Mouse (Mus musculus): ENCODE measurements at regions not wholly inside any gene's neighbourhood (a gene's known extent, or its start where the extent isn't known, plus 50 kb on each side); places are given as distances from the start of the nearest gene placed in this dataset.
A peak's percentile ranks its signal among the peaks of the same experiment; 100 is the strongest.

DNA sequence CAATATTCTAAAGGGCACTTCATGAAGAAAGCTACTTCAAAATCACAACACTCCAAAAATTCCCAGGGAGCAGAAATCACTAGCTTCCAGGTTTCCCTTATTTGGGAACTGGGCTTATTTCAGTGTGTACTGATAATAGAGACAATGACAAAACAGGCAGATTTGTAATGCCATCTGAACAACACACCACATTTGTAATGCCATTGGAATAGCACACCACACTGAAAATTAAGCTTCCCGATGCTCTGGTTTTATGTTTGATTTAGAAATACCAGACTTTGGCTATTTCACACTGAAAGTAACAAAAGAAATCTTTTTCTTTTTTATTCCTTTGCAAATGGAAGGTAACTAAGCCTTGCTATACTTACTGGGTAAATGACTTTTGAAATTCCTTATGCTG lies 343.5 kb upstream of the Cdh20 start:
- H3K27ac ChIP-seq (replicated peaks) = no peak overlapping the region
- H3K36me3 ChIP-seq = no peaks in the 10 kb centered on the region
- H3K9ac ChIP-seq (replicated peaks) = no peak overlapping the region
- ATAC-seq (ENCODE audit: low FRiP score) = no peak
- H3K4me2 ChIP-seq = no peak overlapping the region
- H3K4me1 ChIP-seq = no peaks in the 10 kb centered on the region
- H3K9me3 ChIP-seq (replicated peaks) = no peaks in the 10 kb centered on the region
- 42% methylated on average over 1 of the region's 1 CpGs for WGBS
- H3K27me3 ChIP-seq (replicated peaks) = no peaks in the 10 kb centered on the region
- no peak overlapping the region for H3K4me3 ChIP-seq (replicated peaks)

GRCm38 (mm10) chr1:104425307-104425706 lies 343.0 kb upstream of the Cdh20 start:
- ATAC-seq (ENCODE audit: low FRiP score) = peak; percentile 88
- no peak overlapping the region for H3K4me3 ChIP-seq (replicated peaks)
- H3K36me3 ChIP-seq = no peaks in the 10 kb centered on the region
- no peaks in the 10 kb centered on the region for H3K27me3 ChIP-seq (replicated peaks)
- H3K9me3 ChIP-seq (replicated peaks) = no peaks in the 10 kb centered on the region
- H3K4me2 ChIP-seq = no peak overlapping the region
- no peak overlapping the region for H3K27ac ChIP-seq (replicated peaks)
- WGBS = 34% methylated on average over 1 of the region's 1 CpGs
- no peak overlapping the region for H3K9ac ChIP-seq (replicated peaks)
- no peaks in the 10 kb centered on the region for H3K4me1 ChIP-seq

DNA sequence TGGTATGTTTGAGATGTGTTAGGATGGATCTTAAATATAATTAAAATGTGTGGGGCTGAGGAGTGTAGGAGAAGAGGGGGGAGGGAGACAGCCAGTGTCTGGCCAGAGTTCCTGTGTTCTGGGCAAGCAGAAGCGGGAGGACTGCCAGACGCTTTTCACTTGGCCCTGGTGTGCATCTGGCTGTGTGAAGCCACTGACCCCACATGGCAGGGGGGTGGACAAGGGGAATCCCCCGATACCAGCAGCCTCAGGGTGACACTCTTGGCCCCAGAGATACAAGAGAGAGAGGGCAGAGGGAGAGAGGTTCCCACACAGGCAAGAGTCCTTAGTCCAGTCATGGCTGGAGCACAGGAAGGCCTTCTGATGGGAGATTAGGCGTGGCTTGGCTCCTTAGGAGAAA lies 318.7 kb upstream of the Cdh20 start:
- Histone ChIP-seq H3K27me3 (replicated peaks) (no peaks in the 10 kb centered on the region), H3K9me3 (replicated peaks) (no peaks in the 10 kb centered on the region), H3K4me1 (no peaks in the 10 kb centered on the region), H3K27ac (replicated peaks) (no peak overlapping the region), H3K36me3 (no peaks in the 10 kb centered on the region), H3K9ac (replicated peaks) (no peak overlapping the region), H3K4me3 (replicated peaks) (no peak overlapping the region), H3K4me2 (no peak overlapping the region)
- 81% methylated on average over 4 of the region's 4 CpGs for WGBS
- ATAC-seq (ENCODE audit: low FRiP score) = no peak

DNA sequence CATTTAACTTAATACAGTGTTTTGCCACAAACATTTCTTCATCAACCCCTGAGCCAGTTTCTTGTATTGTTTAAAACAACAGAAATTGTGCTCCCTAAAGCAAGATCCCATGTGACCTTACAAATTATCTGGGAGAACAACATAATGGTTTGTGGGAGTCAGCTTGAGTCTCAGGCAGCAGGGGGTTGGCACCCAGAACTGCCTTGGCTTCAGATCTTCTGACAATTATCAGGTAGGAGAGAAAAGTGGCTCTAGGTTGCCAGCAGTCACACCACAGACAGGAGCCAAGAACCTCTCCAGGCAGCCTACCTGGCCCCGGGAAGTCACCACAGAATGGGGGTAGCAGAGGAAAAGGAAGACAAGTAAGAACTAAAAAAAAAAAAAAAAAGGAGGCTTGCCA lies 299.8 kb upstream of the Cdh20 start:
- H3K9me3 ChIP-seq (replicated peaks) = no peaks in the 10 kb centered on the region
- ATAC-seq (ENCODE audit: low FRiP score) = no peak
- WGBS = 83% methylated on average over 1 of the region's 1 CpGs
- no peaks in the 10 kb centered on the region for H3K27me3 ChIP-seq (replicated peaks)
- no peak overlapping the region for H3K27ac ChIP-seq (replicated peaks)
- H3K4me1 ChIP-seq = no peaks in the 10 kb centered on the region
- H3K36me3 ChIP-seq = no peaks in the 10 kb centered on the region
- H3K4me3 ChIP-seq (replicated peaks) = no peak overlapping the region
- H3K4me2 ChIP-seq = no peak overlapping the region
- H3K9ac ChIP-seq (replicated peaks) = no peak overlapping the region

DNA sequence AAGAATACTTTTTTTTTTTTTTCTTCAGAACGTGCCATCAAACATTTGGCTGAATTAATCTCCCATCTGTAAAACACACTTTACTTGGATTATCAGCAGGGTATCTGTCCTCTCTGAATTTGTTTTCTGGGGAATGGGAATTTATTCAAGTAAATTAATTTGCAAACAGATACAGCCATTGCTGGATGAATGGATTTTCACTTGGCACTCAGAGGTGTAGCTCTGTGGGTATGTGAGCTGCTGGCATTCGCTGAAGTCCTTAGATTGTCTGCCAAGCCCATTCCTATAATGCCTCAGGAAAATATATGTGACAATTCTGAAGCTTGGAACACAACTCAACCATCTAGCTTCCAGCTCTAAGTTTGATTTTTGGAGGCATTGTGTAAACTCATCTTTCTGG lies 288.6 kb upstream of the Cdh20 start:
- H3K27ac ChIP-seq (replicated peaks) = no peak overlapping the region
- H3K4me3 ChIP-seq (replicated peaks) = no peak overlapping the region
- H3K4me2 ChIP-seq = no peak overlapping the region
- H3K9ac ChIP-seq (replicated peaks) = no peak overlapping the region
- 34% methylated on average over 2 of the region's 2 CpGs for WGBS
- no peaks in the 10 kb centered on the region for H3K4me1 ChIP-seq
- H3K27me3 ChIP-seq (replicated peaks) = no peaks in the 10 kb centered on the region
- H3K36me3 ChIP-seq = no peaks in the 10 kb centered on the region
- no peak for ATAC-seq (ENCODE audit: low FRiP score)
- no peaks in the 10 kb centered on the region for H3K9me3 ChIP-seq (replicated peaks)
